Mouse (Mus musculus) liver, postnatal 0 days (tissue): ENCODE measurements around the gene Kalrn.

Source experiments
- CTCF ChIP-seq: sonication (generic); IDR thresholded peaks from 2 replicates; pipeline ENCODE4 v1.5.1; 2016; ENCODE audit warnings: antibody characterized with exemption, low read depth
- EP300 ChIP-seq: IDR thresholded peaks from 2 replicates; pipeline ENCODE4 v1.6.1; 2016; ENCODE audit warnings: antibody characterized with exemption, low read depth, mild to moderate bottlenecking

DNA sequence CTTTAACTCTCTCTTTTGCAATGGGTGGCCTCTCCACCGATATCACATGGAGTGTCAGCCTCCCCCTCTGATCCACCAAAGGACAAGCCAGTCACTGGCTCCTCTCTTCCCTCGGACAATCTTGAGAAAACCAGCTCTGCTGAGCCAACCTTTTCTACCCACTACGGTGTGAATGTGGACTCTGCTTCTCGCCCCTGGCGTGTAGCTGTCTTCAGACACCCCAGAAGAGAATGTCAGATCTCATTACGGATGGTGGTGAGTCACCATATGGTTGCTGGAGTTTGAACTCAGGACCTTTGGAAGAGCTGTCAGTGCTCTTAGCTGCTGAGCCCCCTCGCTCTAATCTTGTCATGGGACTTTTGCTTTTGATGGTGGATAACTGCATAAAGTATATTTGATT lies 452.0 kb downstream of the Kalrn start:
- TF ChIP-seq EP300 (no peak), CTCF (no peak)
